Mouse (Mus musculus) myocyte (in vitro differentiated cells): ENCODE data around the gene Nme6.

ENCODE experiments used
- CEBPB ChIP-seq: IDR thresholded peaks from 2 replicates; pipeline ENCODE4 v1.6.1; 2011; ENCODE audit warnings: mild to moderate bottlenecking, moderate library complexity; ENCODE audit not compliant: poor library complexity, insufficient read depth, severe bottlenecking
- E2F4 ChIP-seq: IDR thresholded peaks from one replicate; pipeline ENCODE4 v1.6.1; 2011; ENCODE audit warnings: mild to moderate bottlenecking, control low read depth, moderate library complexity; ENCODE audit not compliant: insufficient read depth
- MAX ChIP-seq: IDR thresholded peaks from one replicate; pipeline ENCODE4 v1.6.1; 2011; ENCODE audit warnings: low read depth, mild to moderate bottlenecking, control low read depth
- MYOD1 ChIP-seq, 3 experiments: IDR thresholded peaks; one replicate each; pipeline ENCODE4 v1.6.1; 2011; ENCODE audit warnings: control low read depth in 2 of 3, low read depth in 2 of 3, mild to moderate bottlenecking in 2 of 3, moderate library complexity in 1 of 3; ENCODE audit not compliant: insufficient read length in 2 of 3, control insufficient read depth in 1 of 3
- MYOG ChIP-seq, 3 experiments: IDR thresholded peaks; one replicate each; pipeline ENCODE4 v1.6.1; 2011; ENCODE audit warnings: control low read depth in 2 of 3, low read depth in 2 of 3, mild to moderate bottlenecking in 2 of 3; ENCODE audit not compliant: insufficient read length in 2 of 3, control insufficient read depth in 1 of 3, insufficient read depth in 1 of 3
- POLR2A ChIP-seq: IDR thresholded peaks from one replicate; pipeline ENCODE4 v1.6.1; 2011; ENCODE audit warnings: low read depth, mild to moderate bottlenecking, control low read depth, moderate library complexity; ENCODE audit not compliant: insufficient read length
- POLR2AphosphoS2 ChIP-seq: IDR thresholded peaks from one replicate; pipeline ENCODE4 v1.6.1; 2011; ENCODE audit warnings: low read depth, control low read depth; ENCODE audit not compliant: insufficient read length
- REST ChIP-seq: IDR thresholded peaks from one replicate; pipeline ENCODE4 v1.6.1; 2011; ENCODE audit warnings: mild to moderate bottlenecking, control low read depth, moderate library complexity; ENCODE audit not compliant: insufficient read depth, insufficient read length
- SRF ChIP-seq: IDR thresholded peaks from one replicate; pipeline ENCODE4 v1.6.1; 2011; ENCODE audit warnings: low read depth; ENCODE audit not compliant: control insufficient read depth, insufficient read length
- TCF12 ChIP-seq: IDR thresholded peaks from one replicate; pipeline ENCODE4 v1.6.1; 2011; ENCODE audit warnings: mild to moderate bottlenecking, control low read depth; ENCODE audit not compliant: poor library complexity, insufficient read depth, severe bottlenecking
- TCF3 ChIP-seq: IDR thresholded peaks from one replicate; pipeline ENCODE4 v1.6.1; 2011; ENCODE audit warnings: low read depth, control low read depth; ENCODE audit not compliant: insufficient read length
- USF1 ChIP-seq: IDR thresholded peaks from one replicate; pipeline ENCODE4 v1.6.1; 2011; ENCODE audit warnings: low read depth, mild to moderate bottlenecking, control low read depth, moderate library complexity

DNA sequence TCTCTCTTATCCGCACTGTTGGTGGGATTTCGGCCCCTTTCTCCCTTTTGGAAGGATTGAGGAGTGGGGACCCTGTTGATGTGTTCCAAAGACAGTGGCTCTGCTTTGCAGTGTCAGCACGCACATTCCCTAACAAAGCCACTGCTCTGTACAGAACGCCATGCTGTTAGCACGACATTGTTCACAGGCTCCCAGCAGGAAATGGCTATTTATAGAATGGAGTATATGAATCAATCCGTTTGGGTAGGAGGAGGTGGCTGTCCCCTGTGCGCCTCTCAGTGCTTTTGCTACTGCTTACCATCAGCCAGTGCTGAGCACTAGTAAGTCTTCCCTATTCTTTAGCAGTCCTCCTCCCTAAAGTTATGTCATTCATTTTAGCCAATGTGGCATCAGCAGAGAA lies 19.1 kb upstream of the Nme6 start:
- TF ChIP-seq MAX (no peak), POLR2A (no peak), USF1 (no peak), CEBPB (no peak), E2F4 (no peak), REST (no peak), POLR2AphosphoS2 (no peak), MYOG (IDR thresholded peaks at IDR 0.05; ENCODE audit: control insufficient read depth in 1 of 3, insufficient read depth in 1 of 3, insufficient read length in 2 of 3, low read depth in 2 of 3) (no peak), MYOD1 (IDR thresholded peaks at IDR 0.05; ENCODE audit: control insufficient read depth in 1 of 3, insufficient read length in 2 of 3, low read depth in 2 of 3) (no peak), TCF12 (no peak), TCF3 (no peak), SRF (no peak)
